Mouse (Mus musculus) layer of hippocampus, postnatal 10 days (tissue): Measurements from ENCODE around the gene Mpig6b. TPM values are rescaled to one million over a fixed set of nuclear protein-coding genes. Genes with fewer than 3 reads are reported as not detected.
"Not testable (repeated sequence)": the region's sequence is repeated elsewhere in the genome, so short reads cannot be mapped to it uniquely, and the experiment has no call there.

Experiments used
- DNase-seq, 2 experiments: peaks; one replicate each; pipeline ENCODE4 v3.0.0; 2021; ENCODE audit warnings: low spot score in 2 of 2
- total RNA-seq, 2 experiments: library from RNA; stranded (reverse); gene quantifications; 2 replicates each; pipeline ENCODE4 v1.2.3; 2021

Mpig6b gene
- total RNA-seq, 2 experiments from 2014 or later = not detected

- DNase-seq = no peak
These were observed 26.7 kb downstream of the Mpig6b start for GRCm38 (mm10) chr17:35039121-35039873.

GRCm38 (mm10) chr17:35034896-35035295, 31.1 kb downstream of the Mpig6b start:
- no peak for DNase-seq

GRCm38 (mm10) chr17:35033703-35034102, 32.3 kb downstream of the Mpig6b start:
- DNase-seq = not testable (repeated sequence)

GRCm38 (mm10) chr17:35032323-35032870, 33.6 kb downstream of the Mpig6b start:
- no peak for DNase-seq

- no peak for DNase-seq
These were observed 34.1 kb downstream of the Mpig6b start for GRCm38 (mm10) chr17:35031880-35032279.

- no peak for DNase-seq
These were observed 34.7 kb downstream of the Mpig6b start for GRCm38 (mm10) chr17:35031272-35031671.

GRCm38 (mm10) chr17:35029691-35030532, 36.1 kb downstream of the Mpig6b start:
- DNase-seq = peak in 1 of 2 experiments; percentile 48

- no peak for DNase-seq
These were observed 37.7 kb downstream of the Mpig6b start for GRCm38 (mm10) chr17:35028315-35028714.

- peak; percentile 69 to 74 for DNase-seq
These were observed 38.5 kb downstream of the Mpig6b start, which contains the start of gene Sapcd1 for GRCm38 (mm10) chr17:35027277-35028068. Sapcd1 (minus strand) TSS chr17:35028016.

GRCm38 (mm10) chr17:35026206-35026605, 39.8 kb downstream of the Mpig6b start:
- DNase-seq = no peak

- DNase-seq = no peak
These were observed 41.1 kb downstream of the Mpig6b start for GRCm38 (mm10) chr17:35024691-35025488.

- no peak for DNase-seq
These were observed 41.7 kb downstream of the Mpig6b start for GRCm38 (mm10) chr17:35024261-35024660.

- DNase-seq = no peak
These were observed 42.2 kb downstream of the Mpig6b start for GRCm38 (mm10) chr17:35023756-35024155.

- DNase-seq = no peak
These were observed 42.8 kb downstream of the Mpig6b start for GRCm38 (mm10) chr17:35023221-35023620.

GRCm38 (mm10) chr17:35022541-35023060, 43.4 kb downstream of the Mpig6b start:
- no peak for DNase-seq

GRCm38 (mm10) chr17:35021842-35022477, 44.0 kb downstream of the Mpig6b start:
- DNase-seq = no peak

- DNase-seq = peak; percentile 91
These were observed 44.7 kb downstream of the Mpig6b start for GRCm38 (mm10) chr17:35021163-35021808.

GRCm38 (mm10) chr17:35020551-35020950, 45.4 kb downstream of the Mpig6b start:
- no peak for DNase-seq

- no peak for DNase-seq
These were observed 46.1 kb downstream of the Mpig6b start for GRCm38 (mm10) chr17:35019894-35020293.
